Mouse (Mus musculus) liver, postnatal 0 days (tissue): ENCODE data around the gene Lrrtm3. TPM values are rescaled to one million over a fixed set of nuclear protein-coding genes. Genes with fewer than 3 reads are reported as not detected.

ENCODE experiments used
- ATAC-seq: fragments of 200-750 bp; cut with Nextera tagmentation; 2 replicates; pipeline ENCODE4 v1.8.0; 2017; ENCODE audit warnings: mild to moderate bottlenecking, moderate library complexity
- DNase-seq: peaks from one replicate; pipeline ENCODE4 v3.0.0-alpha.2; 2016
- H3K27ac ChIP-seq: fragments of 300-500 bp; sonication (generic); 2 replicates; pipeline ENCODE4 v1.5.1; 2014; ENCODE audit warnings: antibody characterized with exemption, moderate library complexity, mild to moderate bottlenecking, low read depth
- H3K27me3 ChIP-seq: fragments of 300-500 bp; sonication (generic); 2 replicates; pipeline ENCODE4 v1.6.1; 2014; ENCODE audit warnings: low read length, control low read depth, mixed read lengths; ENCODE audit not compliant: insufficient read depth
- H3K36me3 ChIP-seq: fragments of 300-500 bp; sonication (generic); replicated peaks from 2 replicates; pipeline ENCODE4 v1.6.1; 2014; ENCODE audit warnings: mild to moderate bottlenecking, control low read depth, low read length, moderate library complexity, mixed read lengths; ENCODE audit not compliant: insufficient read depth
- H3K4me1 ChIP-seq: fragments of 300-500 bp; sonication (generic); 2 replicates; pipeline ENCODE4 v1.6.1; 2014; ENCODE audit warnings: antibody characterized with exemption, mild to moderate bottlenecking, control low read depth; ENCODE audit not compliant: insufficient read depth
- H3K4me2 ChIP-seq: fragments of 300-500 bp; sonication (generic); 2 replicates; pipeline ENCODE4 v1.6.1; 2014; ENCODE audit warnings: low read depth, mild to moderate bottlenecking, low read length, moderate library complexity, mixed read lengths
- H3K4me3 ChIP-seq: fragments of 300-500 bp; sonication (generic); 2 replicates; pipeline ENCODE4 v1.5.1; 2014; ENCODE audit warnings: low read depth, low read length
- H3K9ac ChIP-seq: fragments of 300-500 bp; sonication (generic); replicated peaks from 2 replicates; pipeline ENCODE4 v1.6.1; 2014; ENCODE audit warnings: mild to moderate bottlenecking, moderate library complexity
- H3K9me3 ChIP-seq: fragments of 300-500 bp; sonication (generic); 2 replicates; pipeline ENCODE4 v1.6.1; 2016; ENCODE audit warnings: mild to moderate bottlenecking, control low read depth, low read length, mixed read lengths
- CTCF ChIP-seq: sonication (generic); IDR thresholded peaks from 2 replicates; pipeline ENCODE4 v1.5.1; 2016; ENCODE audit warnings: antibody characterized with exemption, low read depth
- EP300 ChIP-seq: IDR thresholded peaks from 2 replicates; pipeline ENCODE4 v1.6.1; 2016; ENCODE audit warnings: antibody characterized with exemption, low read depth, mild to moderate bottlenecking
- WGBS: fragments of 180-500 bp; shearing (Covaris S2); extraction: QIAGEN DNeasy Blood & Tissue Kit; methylation state at CpG from one replicate; pipeline ENCODE4 v1.1.7; 2014; ENCODE audit not compliant: insufficient replicate concordance; 5-methylcytosine and 5-hydroxymethylcytosine counted together
- polyA plus RNA-seq: library from polyadenylated mRNA; unstranded; fragments of >200 nt; fragmentation: Nextera tagmentation; extraction: Ambion mirVana; gene quantifications from 2 replicates; pipeline ENCODE4 v1.2.1, GENCODE M21; 2015

Gene Lrrtm3
- polyA plus RNA-seq, 1 experiment from 2014 or later: 0.05 TPM

DNA sequence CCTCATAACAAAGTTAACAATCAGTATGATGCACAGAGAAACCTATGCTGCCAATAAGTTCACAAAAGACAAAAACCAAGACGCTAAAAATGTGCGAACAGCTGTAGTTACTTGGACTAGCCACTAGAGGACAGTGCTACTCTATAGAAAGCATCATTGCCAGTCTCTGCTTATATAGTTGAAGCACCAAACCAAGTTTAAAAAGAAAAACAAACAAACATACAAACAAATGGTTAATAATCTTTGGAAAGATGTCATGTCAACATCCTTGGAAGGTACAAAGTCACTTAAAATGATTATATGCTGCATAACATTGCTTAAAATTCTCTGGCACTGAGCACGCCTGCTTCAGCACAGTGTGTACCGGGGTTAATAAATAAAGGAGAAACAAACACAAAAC, 5.6 kb downstream of the Lrrtm3 start:
- Histone ChIP-seq H3K9me3 (no peaks in the 10 kb centered on the region), H3K27me3 (peaks cover 19% of the 10 kb centered on the region), H3K36me3 (no peaks in the 10 kb centered on the region), H3K4me1 (no peaks in the 10 kb centered on the region), H3K27ac (no peak overlapping the region), H3K9ac (no peak overlapping the region), H3K4me2 (no peak overlapping the region), H3K4me3 (no peak overlapping the region)
- ATAC-seq (peak; percentile 27; the same call in 1 of the 2 replicates), DNase-seq (no peak)
- WGBS: 38% methylated on average over 4 of the region's 4 CpGs
- no peak for TF ChIP-seq EP300
- TF ChIP-seq CTCF: peak; percentile 94

- no peaks in the 10 kb centered on the region for H3K36me3 ChIP-seq
- no peak for DNase-seq
- no peak overlapping the region for H3K4me3 ChIP-seq
- ATAC-seq: no peak
- H3K9me3 ChIP-seq: no peaks in the 10 kb centered on the region
- no peak overlapping the region for H3K4me2 ChIP-seq
- no peaks in the 10 kb centered on the region for H3K4me1 ChIP-seq
- WGBS: 53% methylated on average over 11 of the region's 11 CpGs
- TF ChIP-seq EP300: no peak
- TF ChIP-seq CTCF: no peak
- no peak overlapping the region for H3K9ac ChIP-seq
- H3K27me3 ChIP-seq: peaks cover 16% of the 10 kb centered on the region
- H3K27ac ChIP-seq: no peak overlapping the region
These were observed 6.3 kb downstream of the Lrrtm3 start for GRCm38 (mm10) chr10:64083813-64084212.

- ATAC-seq (no peak), DNase-seq (no peak)
- no peaks in the 10 kb centered on the region for H3K9me3 ChIP-seq
- WGBS: 59% methylated on average over 3 of the region's 3 CpGs
- H3K27me3 ChIP-seq: peaks cover 4% of the 10 kb centered on the region; the same call in 1 of the 2 replicates
- H3K9ac ChIP-seq: no peak overlapping the region
- TF ChIP-seq EP300: no peak
- TF ChIP-seq CTCF: no peak
- H3K4me2 ChIP-seq: no peak overlapping the region
- H3K4me1 ChIP-seq: no peaks in the 10 kb centered on the region
- no peaks in the 10 kb centered on the region for H3K36me3 ChIP-seq
- no peak overlapping the region for H3K4me3 ChIP-seq
- no peak overlapping the region for H3K27ac ChIP-seq
These were observed 7.7 kb downstream of the Lrrtm3 start for GRCm38 (mm10) chr10:64082345-64082744.

DNA sequence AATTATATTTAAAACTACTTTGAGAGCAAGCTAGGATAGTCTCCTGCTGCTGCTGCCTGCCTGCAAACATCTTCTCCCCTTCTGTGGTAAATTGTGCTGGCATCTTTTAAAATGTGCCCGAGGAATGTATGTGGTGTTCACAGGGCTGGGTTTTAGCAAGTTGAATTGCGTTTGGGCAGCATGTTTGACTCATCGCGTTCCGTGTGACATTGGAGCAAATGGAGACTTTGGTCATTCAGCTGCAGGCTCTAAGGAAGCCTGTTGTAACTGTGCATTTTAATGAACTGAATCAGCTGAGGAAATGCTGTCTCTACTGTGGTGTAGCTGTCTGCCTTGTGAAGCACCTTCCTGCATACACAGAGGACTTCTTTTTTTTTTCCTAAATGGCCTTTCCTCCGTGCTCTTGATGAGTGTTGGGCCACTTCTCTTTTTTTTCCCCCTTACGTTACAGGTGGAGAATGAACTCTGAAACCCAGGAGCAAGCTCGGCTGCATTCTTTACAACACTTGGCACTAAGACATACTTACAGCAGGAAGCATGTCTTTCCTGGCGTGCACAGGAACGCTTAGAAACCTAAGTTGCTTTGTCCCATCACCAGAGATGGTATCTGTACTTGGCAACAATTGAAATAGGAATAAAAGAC, 13.5 kb downstream of the Lrrtm3 start:
- 37% methylated on average over 10 of the region's 10 CpGs for WGBS
- Histone ChIP-seq H3K4me3 (no peak overlapping the region), H3K9ac (no peak overlapping the region), H3K4me1 (no peaks in the 10 kb centered on the region), H3K36me3 (no peaks in the 10 kb centered on the region), H3K9me3 (no peaks in the 10 kb centered on the region), H3K27me3 (no peaks in the 10 kb centered on the region), H3K27ac (no peak overlapping the region), H3K4me2 (no peak overlapping the region)
- ATAC-seq (no peak), DNase-seq (no peak)
- TF ChIP-seq EP300 (no peak), CTCF (no peak)

DNA sequence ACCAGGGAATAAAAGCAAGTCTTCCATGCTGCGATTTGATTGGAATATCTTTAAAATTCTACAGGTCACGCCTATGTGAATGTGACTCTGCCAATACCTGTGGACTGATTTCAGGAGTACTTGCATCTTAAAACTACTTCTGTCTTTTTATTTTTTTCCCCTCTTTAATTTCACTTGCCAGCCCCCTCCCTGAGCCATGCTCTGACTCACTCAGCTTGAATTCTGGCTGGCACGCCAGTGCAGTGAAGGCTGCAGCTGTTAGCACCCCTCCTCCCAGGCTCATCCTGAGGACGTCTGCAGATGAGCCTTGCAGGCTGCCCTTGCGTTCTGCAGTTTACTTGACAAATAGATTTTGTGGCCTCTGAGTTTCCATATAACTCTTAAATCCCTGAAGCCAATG, 14.1 kb downstream of the Lrrtm3 start:
- Histone ChIP-seq H3K4me3 (no peak overlapping the region), H3K9me3 (no peaks in the 10 kb centered on the region), H3K4me2 (no peak overlapping the region), H3K27ac (no peak overlapping the region), H3K36me3 (no peaks in the 10 kb centered on the region), H3K27me3 (no peaks in the 10 kb centered on the region), H3K9ac (no peak overlapping the region), H3K4me1 (no peaks in the 10 kb centered on the region)
- ATAC-seq: no peak
- DNase-seq: no peak
- 29% methylated on average over 5 of the region's 5 CpGs for WGBS
- TF ChIP-seq EP300 (no peak), CTCF (no peak)

DNA sequence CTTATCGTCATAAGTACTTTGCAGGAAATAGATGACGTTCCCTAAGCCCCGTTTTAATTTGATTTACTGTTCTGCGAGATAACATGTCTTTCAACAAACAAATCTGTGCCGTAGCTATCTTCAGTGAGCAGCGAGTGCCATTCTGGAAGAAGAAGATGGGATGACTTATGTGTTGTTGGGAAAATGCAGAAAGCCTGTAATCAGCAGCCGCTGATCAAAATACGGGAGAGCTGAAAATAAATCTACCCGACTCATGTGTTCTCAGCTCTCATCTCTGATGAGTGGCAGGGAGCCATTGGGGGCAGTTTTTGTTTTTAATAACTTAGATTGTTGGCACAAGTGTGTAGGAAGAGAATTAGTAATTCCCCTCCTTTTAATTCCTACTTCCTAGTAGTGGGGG, 26.4 kb downstream of the Lrrtm3 start:
- H3K27ac ChIP-seq: no peak overlapping the region
- no peak overlapping the region for H3K9ac ChIP-seq
- WGBS: 72% methylated on average over 9 of the region's 9 CpGs
- DNase-seq (no peak), ATAC-seq (no peak)
- TF ChIP-seq CTCF (no peak), EP300 (no peak)
- no peaks in the 10 kb centered on the region for H3K27me3 ChIP-seq
- no peaks in the 10 kb centered on the region for H3K9me3 ChIP-seq
- no peaks in the 10 kb centered on the region for H3K36me3 ChIP-seq
- H3K4me2 ChIP-seq: no peak overlapping the region
- H3K4me1 ChIP-seq: no peaks in the 10 kb centered on the region
- no peak overlapping the region for H3K4me3 ChIP-seq
